Mouse (Mus musculus) kidney, adult 2 months (tissue): Measurements from ENCODE around the gene Ppp1r3c.

ENCODE experiments used
- CTCF ChIP-seq: fragments of 200-500 bp; conservative IDR thresholded peaks from 2 replicates; pipeline ENCODE4 v1.5.1; 2011; ENCODE audit warnings: low read depth, mild to moderate bottlenecking, control low read depth, low read length, moderate library complexity, mixed read lengths; ENCODE audit not compliant: insufficient read depth, insufficient read length
- POLR2A ChIP-seq: fragments of 200-500 bp; IDR thresholded peaks from one replicate; pipeline ENCODE4 v1.6.1; 2011; ENCODE audit warnings: low read depth, low read length, control low read depth

DNA sequence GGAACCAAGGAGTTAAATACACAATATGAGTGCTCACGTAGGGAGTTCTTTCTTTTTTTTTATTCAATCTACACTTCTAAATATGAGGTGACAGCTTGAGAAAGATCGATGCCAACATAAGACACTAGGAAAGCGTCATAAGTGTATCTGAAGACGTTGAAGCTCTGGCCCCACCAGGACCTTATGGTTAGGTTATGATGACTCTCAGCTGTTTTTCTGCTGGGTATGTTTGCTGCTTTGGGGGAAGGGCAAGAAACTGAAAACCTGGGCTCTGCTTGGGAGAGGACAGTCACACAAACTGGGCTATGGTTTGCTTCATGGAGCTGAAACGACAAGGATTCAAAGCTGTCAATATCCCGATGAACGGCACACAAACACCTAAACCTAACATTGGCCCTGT lies 11.5 kb downstream of the Ppp1r3c start:
- TF ChIP-seq CTCF (no peak), POLR2A (no peak)
